Mouse (Mus musculus) frontal cortex, adult 2 months (tissue): ENCODE results near the gene Acot1. TPM values are rescaled to one million over a fixed set of nuclear protein-coding genes. Genes with fewer than 3 reads are reported as not detected.
"Not testable (repeated sequence)": the region's sequence is repeated elsewhere in the genome, so short reads cannot be mapped to it uniquely, and the experiment has no call there.

ENCODE experiments used
- DNase-seq, 2 experiments: peaks; one replicate each; pipeline ENCODE4 v3.0.0; 2022; ENCODE audit warnings: low spot score in 1 of 2; ENCODE audit errors: extremely low spot score in 1 of 2
- polyA plus RNA-seq: library from polyadenylated mRNA; depleted of rRNA; stranded (reverse); fragments of >200 nt; gene quantifications from 2 replicates; pipeline ENCODE4 v1.2.3, GENCODE M21; 2012; rRNA removed

Gene Acot1
- 15.6 and 15.7 TPM in 2 replicates for polyA plus RNA-seq

- peak; percentile 58 to 66 for DNase-seq
Measured at GRCm38 (mm10) chr12:84009171-84009965, at the start of gene Acot1. Acot1 (plus strand) TSS chr12:84009490.

- no peak for DNase-seq
Measured at GRCm38 (mm10) chr12:83965235-83965634, 44.1 kb upstream of the Acot1 start.

- DNase-seq = peak in 1 of 2 experiments; percentile 77
Measured at GRCm38 (mm10) chr12:83972117-83972516, 37.2 kb upstream of the Acot1 start.

- no peak for DNase-seq
Measured at GRCm38 (mm10) chr12:83978862-83979261, 30.4 kb upstream of the Acot1 start.

GRCm38 (mm10) chr12:83981615-83982014 lies 27.7 kb upstream of the Acot1 start:
- no peak for DNase-seq

GRCm38 (mm10) chr12:83984752-83985151 lies 24.5 kb upstream of the Acot1 start, which contains the start of gene Heatr4:
Heatr4 (minus strand) TSS chr12:83984852.
- DNase-seq = no peak

GRCm38 (mm10) chr12:83987242-83987582 lies 22.1 kb upstream of the Acot1 start:
- no peak for DNase-seq

GRCm38 (mm10) chr12:83987583-83988441 lies 21.5 kb upstream of the Acot1 start, which contains the start of gene Acot2:
Acot2 (plus strand) TSS chr12:83987861.
- DNase-seq = peak; percentile 71 to 75

- no peak for DNase-seq
Measured at GRCm38 (mm10) chr12:83988483-83988882, 20.8 kb upstream of the Acot1 start.

GRCm38 (mm10) chr12:83989378-83989777 lies 19.9 kb upstream of the Acot1 start:
- no peak for DNase-seq

GRCm38 (mm10) chr12:83997221-83997620 lies 12.1 kb upstream of the Acot1 start:
- no peak for DNase-seq

GRCm38 (mm10) chr12:83998341-83999107 lies 10.8 kb upstream of the Acot1 start:
- no peak for DNase-seq

GRCm38 (mm10) chr12:83999237-83999636 lies 10.1 kb upstream of the Acot1 start:
- not testable (repeated sequence) for DNase-seq

- DNase-seq = no peak
Measured at GRCm38 (mm10) chr12:84000418-84000817, 8.9 kb upstream of the Acot1 start.

GRCm38 (mm10) chr12:84003866-84004265 lies 5.4 kb upstream of the Acot1 start:
- no peak for DNase-seq

GRCm38 (mm10) chr12:84008251-84008650 lies 1.0 kb upstream of the Acot1 start:
- no peak for DNase-seq

GRCm38 (mm10) chr12:84008729-84009128 lies 561 bp upstream of the Acot1 start:
- no peak for DNase-seq

- no peak for DNase-seq
Measured at GRCm38 (mm10) chr12:84010201-84010600, 911 bp downstream of the Acot1 start.

GRCm38 (mm10) chr12:84011251-84012040 lies 2.2 kb downstream of the Acot1 start:
- peak; percentile 50 to 82 for DNase-seq

GRCm38 (mm10) chr12:84013130-84013529 lies 3.8 kb downstream of the Acot1 start:
- no peak for DNase-seq
